Mouse (Mus musculus) kidney, embryonic 14.5 days (tissue): Measurements from ENCODE around the gene 8030411F24Rik. TPM values are rescaled to one million over a fixed set of nuclear protein-coding genes. Genes with fewer than 3 reads are reported as not detected.

Experiments used
- ATAC-seq: fragments of 200-750 bp; cut with Nextera tagmentation; 2 replicates; pipeline ENCODE4 v1.8.0; 2017; ENCODE audit warnings: moderate number of reproducible peaks, mild to moderate bottlenecking, moderate TSS enrichment, moderate library complexity; ENCODE audit not compliant: low FRiP score, low TSS enrichment
- H3K27ac ChIP-seq: fragments of 300-500 bp; sonication (generic); 2 replicates; pipeline ENCODE4 v1.5.1; 2014; ENCODE audit warnings: low read depth, mild to moderate bottlenecking, low read length, moderate library complexity, mixed read lengths
- H3K27me3 ChIP-seq: fragments of 300-500 bp; sonication (generic); 2 replicates; pipeline ENCODE4 v1.6.1; 2014; ENCODE audit warnings: mild to moderate bottlenecking, low read length; ENCODE audit not compliant: control insufficient read depth, insufficient read depth
- H3K36me3 ChIP-seq: fragments of 300-500 bp; sonication (generic); 2 replicates; pipeline ENCODE4 v1.6.1; 2014; ENCODE audit warnings: low read length, mixed read lengths; ENCODE audit not compliant: control insufficient read depth, insufficient read depth
- H3K4me1 ChIP-seq: fragments of 300-500 bp; sonication (generic); 2 replicates; pipeline ENCODE4 v1.6.1; 2014; ENCODE audit warnings: low read length, mixed read lengths; ENCODE audit not compliant: control insufficient read depth, insufficient read depth
- H3K4me2 ChIP-seq: fragments of 300-500 bp; sonication (generic); replicated peaks from 2 replicates; pipeline ENCODE4 v1.6.1; 2014; ENCODE audit warnings: low read depth, mild to moderate bottlenecking, low read length
- H3K4me3 ChIP-seq: fragments of 300-500 bp; sonication (generic); 2 replicates; pipeline ENCODE4 v1.5.1; 2014; ENCODE audit warnings: mild to moderate bottlenecking, low read length
- H3K9ac ChIP-seq: fragments of 300-500 bp; sonication (generic); 2 replicates; pipeline ENCODE4 v1.6.1; 2014; ENCODE audit warnings: low read depth, mild to moderate bottlenecking, low read length, moderate library complexity
- H3K9me3 ChIP-seq: fragments of 300-500 bp; sonication (generic); 2 replicates; pipeline ENCODE4 v1.6.1; 2016; ENCODE audit warnings: low read length; ENCODE audit not compliant: control insufficient read depth
- WGBS: fragments of 180-500 bp; shearing (Covaris S2); extraction: QIAGEN DNeasy Blood & Tissue Kit; methylation state at CpG from one replicate; pipeline ENCODE4 v1.1.7; 2014; 5-methylcytosine and 5-hydroxymethylcytosine counted together
- polyA plus RNA-seq: library from polyadenylated mRNA; unstranded; fragments of >200 nt; fragmentation: Nextera tagmentation; extraction: Ambion mirVana; gene quantifications from 2 replicates; pipeline ENCODE4 v1.2.1, GENCODE M21; 2014

Gene 8030411F24Rik
- not detected in 2 replicates for polyA plus RNA-seq

DNA sequence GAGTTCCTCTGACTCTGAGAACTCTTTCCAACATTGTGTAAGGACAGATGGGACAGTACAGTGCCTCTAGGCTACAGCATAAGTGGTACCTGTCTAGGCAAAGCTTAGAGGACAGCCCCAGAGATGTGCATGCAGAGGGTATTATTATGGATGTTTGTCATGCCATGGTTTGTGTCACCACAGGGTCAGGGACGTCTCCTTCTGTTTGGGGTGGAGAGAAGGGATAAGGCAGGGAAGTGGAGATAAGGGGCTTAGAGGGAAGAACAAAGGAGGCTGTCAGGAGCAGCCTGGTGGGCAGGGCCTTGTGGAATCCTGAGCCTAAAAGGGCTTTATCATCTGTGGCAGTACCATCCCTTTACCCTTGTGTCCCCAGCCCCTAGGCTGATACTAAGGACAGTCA is at the start of gene 8030411F24Rik:
TSS of gene 8030411F24Rik (plus strand) at position 301 of the 400 bp plus-strand sequence.
- no peak for ATAC-seq
- WGBS, result 34% methylated on average over 1 of the region's 1 CpGs
- Histone ChIP-seq H3K36me3 (no peaks in the 10 kb centered on the region), H3K9me3 (no peaks in the 10 kb centered on the region), H3K4me3 (no peak within 1 kb of the TSS), H3K9ac (no peak within 1 kb of the TSS), H3K4me1 (no peaks in the 10 kb centered on the region), H3K27ac (no peak within 1 kb of the TSS), H3K4me2 (no peak within 1 kb of the TSS), H3K27me3 (no peaks in the 10 kb centered on the region)

- H3K4me1 ChIP-seq, result no peaks in the 10 kb centered on the region
- H3K4me3 ChIP-seq, result peak within 1 kb of the TSS; percentile 82
- no peak within 1 kb of the TSS for H3K27ac ChIP-seq
- H3K4me2 ChIP-seq, result peak within 1 kb of the TSS; percentile 86
- no peaks in the 10 kb centered on the region for H3K36me3 ChIP-seq
- H3K27me3 ChIP-seq, result no peaks in the 10 kb centered on the region
- 3% methylated on average over 18 of the region's 18 CpGs for WGBS
- peaks cover 4% of the 10 kb centered on the region for H3K9me3 ChIP-seq
- peak within 1 kb of the TSS; percentile 74 for H3K9ac ChIP-seq
- ATAC-seq, result peak; percentile 100
Observed at GRCm38 (mm10) chr2:148732327-148733000, 49.3 kb upstream of the 8030411F24Rik start, which contains the start of gene Napb. Gene Napb, minus strand, starts transcription at chr2:148732467.

GRCm38 (mm10) chr2:148743001-148743400 is 38.8 kb upstream of the 8030411F24Rik start:
- WGBS, result 78% methylated on average over 3 of the region's 3 CpGs
- Histone ChIP-seq H3K4me2 (no peak overlapping the region), H3K4me1 (no peaks in the 10 kb centered on the region)

DNA sequence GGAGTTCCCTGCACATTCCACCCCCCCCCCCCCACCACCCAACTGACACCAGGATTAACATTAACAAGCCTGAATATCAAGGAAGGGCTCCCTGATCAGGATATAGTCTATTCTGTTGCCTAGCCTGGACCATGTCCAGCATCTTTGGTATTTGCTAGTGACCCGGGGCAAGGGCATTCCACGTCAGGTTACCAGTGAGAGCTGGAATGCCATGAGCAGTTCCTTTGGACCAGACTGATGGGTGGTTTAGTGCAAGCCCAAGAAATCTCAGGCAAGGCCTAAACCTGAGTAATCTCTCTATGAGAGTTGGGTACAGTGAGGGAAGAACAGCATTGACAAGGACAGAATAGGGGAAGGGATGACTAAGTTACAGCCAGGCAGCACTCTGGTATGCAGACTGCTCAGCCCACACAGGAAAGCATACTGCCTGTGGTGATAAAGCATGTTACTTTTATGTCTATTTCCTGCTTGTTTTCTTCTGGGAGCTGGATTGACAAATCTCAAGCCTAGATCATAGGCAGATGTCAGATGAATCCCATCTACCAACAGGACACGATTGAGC is 37.9 kb upstream of the 8030411F24Rik start:
- no peaks in the 10 kb centered on the region for H3K4me1 ChIP-seq
- no peak overlapping the region for H3K9ac ChIP-seq
- H3K9me3 ChIP-seq, result no peaks in the 10 kb centered on the region
- H3K36me3 ChIP-seq, result no peaks in the 10 kb centered on the region
- no peak overlapping the region for H3K4me2 ChIP-seq
- H3K4me3 ChIP-seq, result no peak overlapping the region
- WGBS, result 82% methylated on average over 3 of the region's 3 CpGs
- no peak overlapping the region for H3K27ac ChIP-seq
- no peaks in the 10 kb centered on the region for H3K27me3 ChIP-seq
- no peak for ATAC-seq

More at GRCm38 (mm10) chr2:148743001-148743400, 38.8 kb upstream of the 8030411F24Rik start:
- Histone ChIP-seq H3K27ac (no peak overlapping the region), H3K27me3 (no peaks in the 10 kb centered on the region), H3K4me3 (no peak overlapping the region), H3K9me3 (no peaks in the 10 kb centered on the region), H3K36me3 (no peaks in the 10 kb centered on the region), H3K9ac (no peak overlapping the region)
- no peak for ATAC-seq

DNA sequence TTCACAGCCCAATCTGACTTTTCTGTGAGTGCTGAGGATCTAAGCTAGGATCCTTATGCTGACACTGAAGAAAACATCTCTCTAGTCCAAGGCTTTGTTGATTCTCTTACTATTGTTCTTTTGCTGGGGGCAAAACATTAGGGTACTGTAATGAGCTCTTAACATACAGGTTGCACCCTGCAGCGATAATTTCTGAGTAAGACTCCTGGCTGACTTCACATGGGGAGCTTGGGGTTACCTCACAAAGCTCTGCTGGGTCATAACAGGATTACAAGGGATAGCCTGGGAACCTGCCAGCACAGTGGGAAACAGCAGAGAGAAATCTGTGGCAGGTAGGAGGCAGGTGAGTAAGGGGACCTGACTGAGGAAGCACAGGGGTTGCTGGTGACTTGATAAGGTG is 31.8 kb upstream of the 8030411F24Rik start, which contains the start of gene Cstl1:
TSS of gene Cstl1 (plus strand) at position 301 of the 400 bp plus-strand sequence.
- WGBS, result 77% methylated on average over 1 of the region's 1 CpGs
- no peak within 1 kb of the TSS for H3K4me2 ChIP-seq
- no peaks in the 10 kb centered on the region for H3K4me1 ChIP-seq
- no peak for ATAC-seq
- H3K27ac ChIP-seq, result no peak within 1 kb of the TSS
- no peak within 1 kb of the TSS for H3K4me3 ChIP-seq
- no peaks in the 10 kb centered on the region for H3K9me3 ChIP-seq
- no peak within 1 kb of the TSS for H3K9ac ChIP-seq
- no peaks in the 10 kb centered on the region for H3K36me3 ChIP-seq
- H3K27me3 ChIP-seq, result no peaks in the 10 kb centered on the region

- Histone ChIP-seq H3K27ac (no peak overlapping the region), H3K9me3 (no peaks in the 10 kb centered on the region), H3K9ac (no peak overlapping the region), H3K4me1 (no peaks in the 10 kb centered on the region), H3K4me3 (peak overlapping the region; percentile 23; the same call in 1 of the 2 replicates), H3K27me3 (no peaks in the 10 kb centered on the region), H3K36me3 (no peaks in the 10 kb centered on the region), H3K4me2 (peak overlapping the region; percentile 56)
- ATAC-seq, result peak; percentile 89
- WGBS, result 20% methylated on average over 15 of the region's 15 CpGs
Observed at GRCm38 (mm10) chr2:148751893-148752813, 29.7 kb upstream of the 8030411F24Rik start.

DNA sequence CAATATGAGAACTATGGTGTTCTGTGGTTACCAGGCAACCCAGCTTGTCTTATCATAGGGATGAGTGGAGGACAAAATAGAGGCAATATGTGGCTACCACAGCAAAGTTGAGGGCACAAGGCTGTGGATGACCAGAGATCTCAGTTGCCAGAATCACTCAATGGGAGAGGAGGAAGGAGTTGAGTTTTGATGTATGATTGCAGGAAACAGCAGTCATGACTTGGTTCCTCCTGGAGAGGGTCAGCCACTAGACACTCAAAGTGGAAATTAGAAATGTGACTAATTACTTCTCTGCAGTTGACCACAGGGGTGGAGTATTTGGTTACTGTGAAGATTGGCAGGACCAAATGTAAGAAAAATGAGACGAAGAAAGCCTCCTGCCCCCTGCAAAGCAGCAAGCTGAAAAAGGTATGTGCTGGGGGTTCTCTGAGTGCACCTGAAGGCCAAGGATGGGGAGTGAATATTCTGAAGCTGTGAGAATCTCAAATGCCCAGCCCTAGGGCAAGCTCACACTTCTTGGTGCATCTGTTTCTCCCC is 27.4 kb upstream of the 8030411F24Rik start:
- no peaks in the 10 kb centered on the region for H3K4me1 ChIP-seq
- 83% methylated on average over 1 of the region's 1 CpGs for WGBS
- no peak overlapping the region for H3K9ac ChIP-seq
- no peaks in the 10 kb centered on the region for H3K36me3 ChIP-seq
- no peak overlapping the region for H3K27ac ChIP-seq
- H3K4me2 ChIP-seq, result no peak overlapping the region
- no peaks in the 10 kb centered on the region for H3K9me3 ChIP-seq
- H3K27me3 ChIP-seq, result no peaks in the 10 kb centered on the region
- no peak for ATAC-seq
- no peak overlapping the region for H3K4me3 ChIP-seq

GRCm38 (mm10) chr2:148763648-148764388 is 18.0 kb upstream of the 8030411F24Rik start:
- no peak for ATAC-seq
- Histone ChIP-seq H3K9me3 (no peaks in the 10 kb centered on the region), H3K27ac (no peak overlapping the region), H3K4me3 (no peak overlapping the region), H3K9ac (no peak overlapping the region), H3K4me2 (no peak overlapping the region), H3K36me3 (no peaks in the 10 kb centered on the region), H3K27me3 (no peaks in the 10 kb centered on the region), H3K4me1 (no peaks in the 10 kb centered on the region)
- WGBS, result 94% methylated on average over 1 of the region's 1 CpGs
